Comparison of ENCODE assay signal across 15 mouse cellular contexts in genomic region chr2:165922994-165923393, GRCm38 (mm10). TPM values are rescaled to one million over a fixed set of nuclear protein-coding genes. Genes with fewer than 3 reads are reported as not detected.
A peak's percentile ranks its signal among the peaks of the same experiment; 100 is the strongest.
DNase-seq lines count a peak whose midpoint lies in the region; ATAC-seq lines count a peak whose summit lies in the region.
"Had no signal": no experiment of that assay in that cellular context is flagged by ENCODE, and none has a peak within 500 bp of the region (broad histone marks: within the 10 kb centered on the region; RNA-seq: fewer than 3 reads in every experiment).

No protein-coding gene starts in this region.

- H3K27ac ChIP-seq in heart, embryonic 15.5 days, result peak overlapping the region; percentile 27; the same call in 1 of the 2 replicates
- H3K27ac ChIP-seq in heart, embryonic 12.5 days (ENCODE audit: poor library complexity, severe bottlenecking), result no peak overlapping the region
- peak overlapping the region; percentile 40 for H3K27ac ChIP-seq in intestine, embryonic 15.5 days
- peak overlapping the region; percentile 93 for H3K27ac ChIP-seq in macrophage
- H3K27ac ChIP-seq: forebrain, embryonic 13.5 days; limb, embryonic 13.5 days; midbrain, embryonic 15.5 days; neural tube, embryonic 12.5 days had no signal

- 0 out of 2 replicates have a peak, but pooled peaks cover 4% of the 10 kb centered on the region for H3K4me1 ChIP-seq in heart, embryonic 15.5 days (replicated peaks)
- H3K4me1 ChIP-seq in heart, embryonic 12.5 days (replicated peaks), result peaks cover 14% of the 10 kb centered on the region
- peaks cover 10% of the 10 kb centered on the region for H3K4me1 ChIP-seq in intestine, embryonic 15.5 days (replicated peaks)
- H3K4me1 ChIP-seq: forebrain, embryonic 13.5 days; midbrain, embryonic 15.5 days had no signal

- peaks cover 9% of the 10 kb centered on the region; the same call in 1 of the 2 replicates for H3K79me2 ChIP-seq in macrophage (ENCODE audit: inconsistent target)

- no peaks in the 10 kb centered on the region for H3K36me3 ChIP-seq in heart, embryonic 15.5 days
- no peaks in the 10 kb centered on the region for H3K36me3 ChIP-seq in heart, embryonic 12.5 days
- H3K36me3 ChIP-seq in intestine, embryonic 15.5 days, result no peaks in the 10 kb centered on the region
- H3K36me3 ChIP-seq in macrophage (ENCODE audit: inconsistent target), result no peaks in the 10 kb centered on the region
- H3K36me3 ChIP-seq: limb, embryonic 13.5 days; midbrain, embryonic 15.5 days; neural tube, embryonic 12.5 days had no signal

- H3K4me2 ChIP-seq in heart, embryonic 15.5 days, result no peak overlapping the region
- H3K4me2 ChIP-seq in heart, embryonic 12.5 days, result no peak overlapping the region
- no peak overlapping the region for H3K4me2 ChIP-seq in intestine, embryonic 15.5 days (replicated peaks)
- H3K4me2 ChIP-seq: forebrain, embryonic 13.5 days; midbrain, embryonic 15.5 days; neural tube, embryonic 12.5 days had no signal

- no peaks in the 10 kb centered on the region for H3K27me3 ChIP-seq in heart, embryonic 15.5 days
- H3K27me3 ChIP-seq in heart, embryonic 12.5 days (replicated peaks), result no peaks in the 10 kb centered on the region
- no peaks in the 10 kb centered on the region for H3K27me3 ChIP-seq in intestine, embryonic 15.5 days (replicated peaks)
- H3K27me3 ChIP-seq: forebrain, embryonic 13.5 days; limb, embryonic 13.5 days; midbrain, embryonic 15.5 days; neural tube, embryonic 12.5 days had no signal

- H3K4me3 ChIP-seq in heart, embryonic 15.5 days, result no peak overlapping the region
- no peak overlapping the region for H3K4me3 ChIP-seq in heart, embryonic 12.5 days
- H3K4me3 ChIP-seq in intestine, embryonic 15.5 days (replicated peaks), result no peak overlapping the region
- H3K4me3 ChIP-seq in macrophage (ENCODE audit: inconsistent target), result no peak overlapping the region
- H3K4me3 ChIP-seq: forebrain, embryonic 13.5 days; limb, embryonic 13.5 days; midbrain, embryonic 15.5 days; neural tube, embryonic 12.5 days had no signal

- WGBS in heart, embryonic 15.5 days, result 84% methylated on average over 3 of the region's 3 CpGs
- WGBS in heart, embryonic 12.5 days, result 86% methylated on average over 3 of the region's 3 CpGs
- WGBS in intestine, embryonic 15.5 days, result 81% methylated on average over 3 of the region's 3 CpGs
- WGBS in macrophage (ENCODE audit: missing documents), result 71% methylated on average over 3 of the region's 3 CpGs

- no peak for ATAC-seq in heart, embryonic 15.5 days (replicated peaks; ENCODE audit: insufficient number of reproducible peaks, insufficient read depth, low FRiP score, low read depth)
- ATAC-seq in heart, embryonic 12.5 days (ENCODE audit: insufficient number of reproducible peaks, low FRiP score), result no peak
- no peak for ATAC-seq in intestine, embryonic 15.5 days
- no peak for ATAC-seq in cerebellum, adult (ENCODE audit: insufficient number of reproducible peaks, low FRiP score, low TSS enrichment)
- ATAC-seq: forebrain, embryonic 13.5 days; midbrain, embryonic 15.5 days had no signal

- DNase-seq in A20 (ENCODE audit: low read depth, low spot score), result peak; percentile 72
- DNase-seq in right cerebral cortex, adult 2 months (ENCODE audit: low spot score in 2 of 2), result no peak
- DNase-seq in ovary, postnatal 14 days (ENCODE audit: low spot score), result no peak
- DNase-seq: adrenal gland, postnatal 25 days; cerebellum, adult 18-20 months; heart, adult 18-20 months had no signal

- H3K9ac ChIP-seq in heart, embryonic 15.5 days, result no peak overlapping the region
- no peak overlapping the region for H3K9ac ChIP-seq in heart, embryonic 12.5 days
- no peak overlapping the region for H3K9ac ChIP-seq in intestine, embryonic 15.5 days
- H3K9ac ChIP-seq: forebrain, embryonic 13.5 days; limb, embryonic 13.5 days; midbrain, embryonic 15.5 days; neural tube, embryonic 12.5 days had no signal

- H3K9me3 ChIP-seq in heart, embryonic 15.5 days (replicated peaks), result no peaks in the 10 kb centered on the region
- peaks cover 6% of the 10 kb centered on the region for H3K9me3 ChIP-seq in heart, embryonic 12.5 days (replicated peaks)
- peaks cover 1% of the 10 kb centered on the region; the same call in 1 of the 2 replicates for H3K9me3 ChIP-seq in intestine, embryonic 15.5 days
- H3K9me3 ChIP-seq: limb, embryonic 13.5 days; midbrain, embryonic 15.5 days; neural tube, embryonic 12.5 days had no signal

RNA-seq across cellular contexts. Expression of gene Zmynd8, which starts 24.2 kb away (rescaled TPM):
- polyA plus RNA-seq in heart, embryonic 15.5 days (2015; fragmentation: Nextera tagmentation; extraction: Ambion mirVana), result 39.1 and 40.7 TPM in 2 replicates
- polyA plus RNA-seq in heart, embryonic 12.5 days (2016; fragmentation: Nextera tagmentation; extraction: Ambion mirVana), result 44.7 and 48.0 TPM in 2 replicates
- 64.7 and 66.2 TPM in 2 replicates for polyA plus RNA-seq in intestine, embryonic 15.5 days (2015; fragmentation: Nextera tagmentation; extraction: Ambion mirVana)
- total RNA-seq in macrophage (2018; cell fraction: chromatin; rRNA removed), result 100 to 1,000 TPM; 113 to 715 (median 441) TPM
- total RNA-seq in macrophage (2018; cell fraction: cytosol; rRNA removed), result 100 to 1,000 TPM in 8 of 26 experiments, 10 to 100 TPM in 18; 32.1 to 112 (median 96.4) TPM
- total RNA-seq in macrophage (2018; cell fraction: nucleus; rRNA removed), result 100 to 1,000 TPM in 22 of 26 experiments, 10 to 100 TPM in 4; 57.9 to 347 (median 193) TPM
- 52.3 to 95.5 TPM (median 75.2 TPM) in 3 replicates for polyA plus RNA-seq in macrophage (2018)
